In genomic region chr12:31283617-31284136, GRCm38 (mm10) we compare ENCODE assay signal across 38 mouse cellular contexts. TPM values are rescaled to one million over a fixed set of nuclear protein-coding genes. Genes with fewer than 3 reads are reported as not detected.
DNase-seq lines count a peak whose midpoint lies in the region; ATAC-seq and TF ChIP-seq lines count a peak whose summit lies in the region.
"Had no signal": no experiment of that assay in that cellular context is flagged by ENCODE, and none has a peak within 500 bp of the region (broad histone marks: within the 10 kb centered on the region; RNA-seq: fewer than 3 reads in every experiment).

No protein-coding gene starts in this region.

- DNase-seq in intestine, embryonic 14.5 days (ENCODE audit: low spot score): no peak
- no peak for DNase-seq in kidney, postnatal 14 days
- no peak for DNase-seq in lung, postnatal 25 days (ENCODE audit: low spot score)
- DNase-seq in gastrocnemius, postnatal 4 days (ENCODE audit: low spot score in 2 of 2): no peak
- DNase-seq: adrenal gland, postnatal 10 days; cerebellum, adult 8-10 months; cerebellum, postnatal 25 days; gastrocnemius, adult 2 months; gastrocnemius, postnatal 36 days; heart, adult 2 months; heart, postnatal 4 days; retina, postnatal 1 day; right cerebral cortex, postnatal 14 days; thymus, adult 18-20 months; thymus, postnatal 25 days had no signal

- no peak overlapping the region for H3K9ac ChIP-seq in intestine, embryonic 14.5 days (ENCODE audit: low read length)
- no peak overlapping the region for H3K9ac ChIP-seq in intestine, postnatal 0 days (ENCODE audit: low read depth, low read length)
- no peak overlapping the region for H3K9ac ChIP-seq in kidney, embryonic 16.5 days (replicated peaks; ENCODE audit: low read length)
- no peak overlapping the region for H3K9ac ChIP-seq in lung, embryonic 16.5 days (ENCODE audit: low read length)
- H3K9ac ChIP-seq: embryonic facial prominence, embryonic 12.5 days; heart, embryonic 12.5 days; hindbrain, embryonic 13.5 days; limb, embryonic 13.5 days; liver, embryonic 12.5 days; midbrain, embryonic 15.5 days; neural tube, embryonic 15.5 days; stomach, embryonic 15.5 days had no signal

- ATAC-seq in intestine, embryonic 14.5 days (replicated peaks; ENCODE audit: low FRiP score, low TSS enrichment, low read depth): no peak
- ATAC-seq in intestine, postnatal 0 days: no peak
- peak; percentile 91 for ATAC-seq in kidney, embryonic 16.5 days (ENCODE audit: low FRiP score, low TSS enrichment)
- ATAC-seq in lung, embryonic 16.5 days (ENCODE audit: low read depth): no peak
- ATAC-seq: forebrain, embryonic 16.5 days; liver, embryonic 12.5 days; midbrain, embryonic 15.5 days had no signal

- H3K9me3 ChIP-seq in intestine, embryonic 14.5 days (ENCODE audit: control insufficient read depth, low read length): peaks cover under 1% of the 10 kb centered on the region; the same call in 1 of the 2 replicates
- H3K9me3 ChIP-seq in intestine, postnatal 0 days (ENCODE audit: control insufficient read depth): no peaks in the 10 kb centered on the region
- H3K9me3 ChIP-seq in kidney, embryonic 16.5 days (ENCODE audit: low read length): no peaks in the 10 kb centered on the region
- no peaks in the 10 kb centered on the region for H3K9me3 ChIP-seq in lung, embryonic 16.5 days (ENCODE audit: control insufficient read depth, low read length)
- H3K9me3 ChIP-seq: embryonic facial prominence, embryonic 12.5 days; G1E; heart, embryonic 12.5 days; hindbrain, embryonic 13.5 days; limb, embryonic 13.5 days; liver, embryonic 12.5 days; midbrain, embryonic 10.5 days; midbrain, embryonic 15.5 days; neural tube, embryonic 15.5 days; stomach, embryonic 15.5 days had no signal

- peaks cover 5% of the 10 kb centered on the region; the same call in 1 of the 2 replicates for H3K4me1 ChIP-seq in intestine, embryonic 14.5 days (replicated peaks; ENCODE audit: control insufficient read depth, insufficient read depth, low read length)
- H3K4me1 ChIP-seq in intestine, postnatal 0 days (replicated peaks; ENCODE audit: control insufficient read depth, insufficient read depth, low read length): no peaks in the 10 kb centered on the region
- H3K4me1 ChIP-seq in kidney, embryonic 16.5 days (ENCODE audit: insufficient read depth, low read length): peaks cover 9% of the 10 kb centered on the region
- H3K4me1 ChIP-seq in lung, embryonic 16.5 days (replicated peaks; ENCODE audit: control insufficient read depth, insufficient read depth, low read length): peaks cover 23% of the 10 kb centered on the region
- H3K4me1 ChIP-seq: hindbrain, embryonic 13.5 days; limb, embryonic 13.5 days; liver, embryonic 12.5 days; neural tube, embryonic 15.5 days had no signal

- peaks cover 98% of the 10 kb centered on the region for H3K36me3 ChIP-seq in intestine, embryonic 14.5 days (ENCODE audit: control insufficient read depth, insufficient read depth, low read length)
- H3K36me3 ChIP-seq in intestine, postnatal 0 days (ENCODE audit: control insufficient read depth, insufficient read depth): peaks cover 43% of the 10 kb centered on the region
- H3K36me3 ChIP-seq in kidney, embryonic 16.5 days (ENCODE audit: insufficient read depth, low read length): peaks cover 88% of the 10 kb centered on the region
- H3K36me3 ChIP-seq in lung, embryonic 16.5 days (ENCODE audit: control insufficient read depth, insufficient read depth, low read length): peaks cover 61% of the 10 kb centered on the region
- H3K36me3 ChIP-seq: G1E; hindbrain, embryonic 13.5 days; liver, embryonic 12.5 days; midbrain, embryonic 10.5 days; midbrain, embryonic 15.5 days; neural tube, embryonic 15.5 days had no signal

- WGBS in intestine, embryonic 14.5 days: 61% methylated on average over 4 of the region's 4 CpGs
- 69% methylated on average over 4 of the region's 4 CpGs for WGBS in intestine, postnatal 0 days
- 62% methylated on average over 4 of the region's 4 CpGs for WGBS in kidney, embryonic 16.5 days
- WGBS in lung, embryonic 16.5 days: 48% methylated on average over 4 of the region's 4 CpGs

- H3K4me2 ChIP-seq in intestine, embryonic 14.5 days (ENCODE audit: low read length): no peak overlapping the region
- H3K4me2 ChIP-seq in intestine, postnatal 0 days (replicated peaks; ENCODE audit: low read depth): no peak overlapping the region
- no peak overlapping the region for H3K4me2 ChIP-seq in kidney, embryonic 16.5 days (replicated peaks; ENCODE audit: low read depth, low read length)
- no peak overlapping the region for H3K4me2 ChIP-seq in lung, embryonic 16.5 days (ENCODE audit: low read depth, low read length)
- H3K4me2 ChIP-seq: embryonic facial prominence, embryonic 12.5 days; heart, embryonic 12.5 days; hindbrain, embryonic 13.5 days; limb, embryonic 13.5 days; liver, embryonic 12.5 days; midbrain, embryonic 15.5 days; neural tube, embryonic 15.5 days; stomach, embryonic 15.5 days had no signal

- no peak for TF ChIP-seq CTCF in intestine, postnatal 0 days (IDR thresholded peaks at IDR 0.05; ENCODE audit: low read depth)

- 0 out of 2 replicates have a peak overlapping the region, but pooled peaks have one; percentile 8 for H3K27ac ChIP-seq in intestine, embryonic 14.5 days (ENCODE audit: low read depth)
- H3K27ac ChIP-seq in intestine, postnatal 0 days (ENCODE audit: low read depth, low read length): no peak overlapping the region
- peak overlapping the region; percentile 57 for H3K27ac ChIP-seq in kidney, embryonic 16.5 days (ENCODE audit: low read length)
- peak overlapping the region; percentile 20; the same call in 1 of the 2 replicates for H3K27ac ChIP-seq in lung, embryonic 16.5 days (ENCODE audit: low read length)
- H3K27ac ChIP-seq: embryonic facial prominence, embryonic 12.5 days; gastrocnemius, adult 2 months; heart, adult 2 months; hindbrain, embryonic 13.5 days; limb, embryonic 13.5 days; liver, embryonic 12.5 days; midbrain, embryonic 10.5 days; midbrain, embryonic 15.5 days; neural tube, embryonic 15.5 days; stomach, embryonic 15.5 days had no signal

- no peaks in the 10 kb centered on the region for H3K27me3 ChIP-seq in intestine, embryonic 14.5 days (replicated peaks; ENCODE audit: control insufficient read depth, insufficient read depth, low read length)
- no peaks in the 10 kb centered on the region for H3K27me3 ChIP-seq in intestine, postnatal 0 days (replicated peaks; ENCODE audit: control insufficient read depth, insufficient read depth, low read length)
- H3K27me3 ChIP-seq in kidney, embryonic 16.5 days (ENCODE audit: insufficient read depth, low read length): no peaks in the 10 kb centered on the region
- H3K27me3 ChIP-seq in lung, embryonic 16.5 days (ENCODE audit: control insufficient read depth, insufficient read depth, low read depth, low read length): no peaks in the 10 kb centered on the region
- H3K27me3 ChIP-seq: embryonic facial prominence, embryonic 12.5 days; heart, embryonic 12.5 days; hindbrain, embryonic 13.5 days; limb, embryonic 13.5 days; liver, embryonic 12.5 days; midbrain, embryonic 15.5 days; neural tube, embryonic 15.5 days; stomach, embryonic 15.5 days had no signal

- H3K4me3 ChIP-seq in intestine, embryonic 14.5 days (ENCODE audit: low read depth, low read length): no peak overlapping the region
- H3K4me3 ChIP-seq in intestine, postnatal 0 days (ENCODE audit: low read depth, low read length): no peak overlapping the region
- no peak overlapping the region for H3K4me3 ChIP-seq in kidney, embryonic 16.5 days (ENCODE audit: low read length)
- H3K4me3 ChIP-seq in lung, embryonic 16.5 days (ENCODE audit: low read length): no peak overlapping the region
- H3K4me3 ChIP-seq: embryonic facial prominence, embryonic 12.5 days; erythroblast, embryonic 14.5 days; gastrocnemius, adult 2 months; heart, adult 2 months; heart, embryonic 12.5 days; hindbrain, embryonic 13.5 days; limb, embryonic 13.5 days; liver, embryonic 12.5 days; midbrain, embryonic 10.5 days; midbrain, embryonic 15.5 days; neural tube, embryonic 15.5 days; stomach, embryonic 15.5 days had no signal

RNA-seq across cellular contexts. Expression of gene Lamb1, which starts 18.6 kb away (rescaled TPM):
- polyA plus RNA-seq in intestine, embryonic 14.5 days (2014; fragmentation: Nextera tagmentation; extraction: Ambion mirVana): 96.3 and 102 TPM in 2 replicates
- polyA plus RNA-seq in intestine, postnatal 0 days (2015; fragmentation: Nextera tagmentation; extraction: Ambion mirVana): 25.8 and 27.5 TPM in 2 replicates
- polyA plus RNA-seq in kidney, embryonic 16.5 days (2015; fragmentation: Nextera tagmentation; extraction: Ambion mirVana): 174 and 175 TPM in 2 replicates
- polyA plus RNA-seq in lung, embryonic 16.5 days (2015; fragmentation: Nextera tagmentation; extraction: Ambion mirVana): 121 and 131 TPM in 2 replicates
- 100 to 1,000 TPM; 259 to 273 TPM for total RNA-seq in gastrocnemius, postnatal 4 days (2021)
- polyA plus RNA-seq: G1E had no signal

RNA-seq across cellular contexts. Expression of gene Gm6993, which starts 43.1 kb away (rescaled TPM):
- polyA plus RNA-seq in intestine, embryonic 14.5 days (2014; fragmentation: Nextera tagmentation; extraction: Ambion mirVana): not detected in 2 replicates
- polyA plus RNA-seq in intestine, postnatal 0 days (2015; fragmentation: Nextera tagmentation; extraction: Ambion mirVana): not detected in 2 replicates
- not detected in 2 replicates for polyA plus RNA-seq in kidney, embryonic 16.5 days (2015; fragmentation: Nextera tagmentation; extraction: Ambion mirVana)
- polyA plus RNA-seq in lung, embryonic 16.5 days (2015; fragmentation: Nextera tagmentation; extraction: Ambion mirVana): not detected in 2 replicates
- total RNA-seq in gastrocnemius, postnatal 4 days (2021): not detected
- total RNA-seq: adrenal gland, postnatal 10 days; G1E; gastrocnemius, adult 2 months; gastrocnemius, postnatal 36 days; heart, adult 2 months; heart, postnatal 4 days; layer of hippocampus, adult 8-10 months; layer of hippocampus, postnatal 25 days; left cerebral cortex, adult 8-10 months; left cerebral cortex, postnatal 36 days; megakaryocyte progenitor cell, adult 5-6 weeks had no signal
- polyA plus RNA-seq: embryonic facial prominence, embryonic 12.5 days; erythroblast, embryonic 14.5 days; forebrain, embryonic 11.5 days; forebrain, embryonic 16.5 days; G1E; heart, adult 2 months; heart, embryonic 12.5 days; heart, postnatal 0 days; hindbrain, embryonic 13.5 days; limb, embryonic 13.5 days; liver, embryonic 12.5 days; midbrain, embryonic 10.5 days; midbrain, embryonic 15.5 days; neural tube, embryonic 15.5 days; small intestine, adult 2 months; stomach, embryonic 15.5 days had no signal
